In genomic region chr2:170310310-170310987, GRCm38 (mm10) we compare ENCODE assay signal across 21 mouse cellular contexts.
"Had no signal": no experiment of that assay in that cellular context is flagged by ENCODE, and none has a peak within 500 bp of the region (broad histone marks: within the 10 kb centered on the region; RNA-seq: fewer than 3 reads in every experiment).

No protein-coding gene starts in this region.

- H3K27ac ChIP-seq: kidney, postnatal 0 days; left cerebral cortex, adult 2 months; limb, embryonic 12.5 days; limb, embryonic 15.5 days; liver, embryonic 14.5 days; midbrain, embryonic 13.5 days; stomach, embryonic 15.5 days had no signal

- ATAC-seq: liver, postnatal 0 days; midbrain, embryonic 13.5 days had no signal

- DNase-seq: kidney, adult 18-20 months; kidney, postnatal 25 days; layer of hippocampus, postnatal 36 days; left cerebral cortex, postnatal 4 days; liver, postnatal 0 days; lung, embryonic 14.5 days; lung, postnatal 14 days; lung, postnatal 4 days; right cerebral cortex, postnatal 14 days; right cerebral cortex, postnatal 4 days; spleen, adult 18-20 months; thymus, adult 18-20 months; thymus, postnatal 14 days had no signal

- H3K9me3 ChIP-seq: limb, embryonic 12.5 days; limb, embryonic 15.5 days; midbrain, embryonic 13.5 days; stomach, embryonic 15.5 days had no signal

- H3K27me3 ChIP-seq: limb, embryonic 12.5 days; limb, embryonic 15.5 days; stomach, embryonic 15.5 days had no signal

- H3K4me2 ChIP-seq: limb, embryonic 12.5 days; limb, embryonic 15.5 days; liver, embryonic 11.5 days; lung, embryonic 14.5 days; midbrain, embryonic 13.5 days; stomach, embryonic 15.5 days had no signal

- H3K4me3 ChIP-seq: left cerebral cortex, adult 2 months; limb, embryonic 12.5 days; limb, embryonic 15.5 days; midbrain, embryonic 13.5 days; stomach, embryonic 15.5 days had no signal

- H3K9ac ChIP-seq: limb, embryonic 12.5 days; limb, embryonic 15.5 days; liver, embryonic 14.5 days; liver, postnatal 0 days; lung, embryonic 14.5 days; midbrain, embryonic 13.5 days; stomach, embryonic 15.5 days had no signal

- H3K36me3 ChIP-seq: limb, embryonic 12.5 days; limb, embryonic 15.5 days; midbrain, embryonic 13.5 days; stomach, embryonic 15.5 days had no signal
